Mouse (Mus musculus) lung, embryonic 14.5 days (tissue): ENCODE data around the gene Gm20388. TPM values are rescaled to one million over a fixed set of nuclear protein-coding genes. Genes with fewer than 3 reads are reported as not detected.

Experiments used
- ATAC-seq: fragments of 200-750 bp; cut with Nextera tagmentation; 2 replicates; pipeline ENCODE4 v1.8.0; 2017; ENCODE audit warnings: mild to moderate bottlenecking, moderate TSS enrichment, moderate library complexity; ENCODE audit not compliant: insufficient read depth
- DNase-seq: peaks from one replicate; pipeline ENCODE4 v3.0.0-alpha.2; 2015
- H3K27ac ChIP-seq: fragments of 300-500 bp; sonication (generic); 2 replicates; pipeline ENCODE4 v1.5.1; 2014; ENCODE audit warnings: low read depth, mild to moderate bottlenecking, moderate library complexity
- H3K27me3 ChIP-seq: fragments of 300-500 bp; sonication (generic); 2 replicates; pipeline ENCODE4 v1.6.1; 2014; ENCODE audit warnings: low read length, control low read depth; ENCODE audit not compliant: insufficient read depth
- H3K36me3 ChIP-seq: fragments of 300-500 bp; sonication (generic); 2 replicates; pipeline ENCODE4 v1.6.1; 2014; ENCODE audit warnings: control low read depth; ENCODE audit not compliant: insufficient read depth
- H3K4me1 ChIP-seq: fragments of 300-500 bp; sonication (generic); 2 replicates; pipeline ENCODE4 v1.6.1; 2014; ENCODE audit warnings: antibody characterized with exemption, control low read depth; ENCODE audit not compliant: insufficient read depth
- H3K4me2 ChIP-seq: fragments of 300-500 bp; sonication (generic); 2 replicates; pipeline ENCODE4 v1.6.1; 2014; ENCODE audit warnings: mild to moderate bottlenecking
- H3K4me3 ChIP-seq: fragments of 300-500 bp; sonication (generic); 2 replicates; pipeline ENCODE4 v1.5.1; 2014; ENCODE audit warnings: low read depth, low read length
- H3K9ac ChIP-seq: fragments of 300-500 bp; sonication (generic); 2 replicates; pipeline ENCODE4 v1.6.1; 2014
- H3K9me3 ChIP-seq: fragments of 300-500 bp; sonication (generic); 2 replicates; pipeline ENCODE4 v1.6.1; 2016; ENCODE audit warnings: low read depth, low read length, control low read depth
- CTCF ChIP-seq: IDR thresholded peaks from 2 replicates; pipeline ENCODE4 v1.5.1; 2016; ENCODE audit warnings: antibody characterized with exemption, low read depth
- WGBS: fragments of 180-500 bp; shearing (Covaris S2); extraction: QIAGEN DNeasy Blood & Tissue Kit; methylation state at CpG from one replicate; pipeline ENCODE4 v1.1.7; 2014; 5-methylcytosine and 5-hydroxymethylcytosine counted together
- polyA plus RNA-seq: library from polyadenylated mRNA; unstranded; fragments of >200 nt; fragmentation: Nextera tagmentation; extraction: Ambion mirVana; gene quantifications from 2 replicates; pipeline ENCODE4 v1.2.1, GENCODE M21; 2014

The Gm20388 gene
- polyA plus RNA-seq, 1 experiment from 2014 or later, result not detected

DNA sequence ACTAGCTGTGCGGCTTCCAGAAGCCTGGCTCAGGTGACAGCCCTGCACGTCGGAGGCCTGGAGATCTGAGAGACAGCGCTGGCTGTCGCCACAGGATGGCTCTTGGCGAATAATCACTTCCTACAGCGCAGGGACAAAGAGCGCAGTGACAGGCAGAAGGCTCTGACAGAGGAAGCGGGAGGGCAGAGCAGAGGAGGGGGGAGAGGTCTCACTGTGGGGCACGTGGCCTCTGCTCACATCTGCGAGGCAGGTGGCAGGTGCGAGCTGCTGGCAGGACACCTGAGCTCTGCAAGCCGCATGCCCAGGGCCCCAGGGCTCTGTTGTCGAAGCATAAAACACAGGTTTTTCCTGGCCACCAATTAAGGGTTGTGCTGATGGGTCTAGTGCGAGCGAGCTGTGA lies 396.5 kb downstream of the Gm20388 start:
- DNase-seq (no peak), ATAC-seq (no peak)
- Histone ChIP-seq H3K9ac (no peak overlapping the region), H3K36me3 (no peaks in the 10 kb centered on the region), H3K27me3 (0 out of 2 replicates have a peak, but pooled peaks cover 3% of the 10 kb centered on the region), H3K4me1 (peaks cover 17% of the 10 kb centered on the region), H3K4me2 (no peak overlapping the region), H3K9me3 (no peaks in the 10 kb centered on the region), H3K27ac (no peak overlapping the region), H3K4me3 (no peak overlapping the region)
- WGBS, result 22% methylated on average over 16 of the region's 16 CpGs
- TF ChIP-seq CTCF, result no peak

DNA sequence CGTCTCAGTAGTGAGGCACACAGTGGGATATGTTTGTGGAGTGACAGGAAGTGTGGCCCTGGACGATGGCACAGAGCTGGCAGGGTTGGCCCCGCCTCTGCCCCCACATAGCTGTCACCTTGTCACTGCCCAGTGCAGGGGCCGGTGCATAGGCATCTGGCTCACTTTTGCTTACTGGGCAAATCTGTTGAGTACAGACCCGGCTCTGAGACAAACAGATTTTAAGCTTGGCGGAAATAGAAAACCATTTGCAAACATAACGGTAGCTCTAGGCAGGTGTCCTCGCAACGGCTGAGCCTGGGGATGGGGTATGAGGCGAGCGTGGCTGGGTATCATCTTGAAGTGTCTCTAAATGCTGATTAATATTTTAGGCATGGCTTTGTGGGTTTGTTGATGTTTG lies 396.9 kb downstream of the Gm20388 start:
- TF ChIP-seq CTCF, result no peak
- Histone ChIP-seq H3K4me2 (no peak overlapping the region), H3K4me3 (no peak overlapping the region), H3K9me3 (no peaks in the 10 kb centered on the region), H3K36me3 (no peaks in the 10 kb centered on the region), H3K27me3 (0 out of 2 replicates have a peak, but pooled peaks cover 3% of the 10 kb centered on the region), H3K27ac (no peak overlapping the region), H3K9ac (no peak overlapping the region), H3K4me1 (peaks cover 17% of the 10 kb centered on the region)
- 52% methylated on average over 11 of the region's 11 CpGs for WGBS
- DNase-seq (no peak), ATAC-seq (no peak)

DNA sequence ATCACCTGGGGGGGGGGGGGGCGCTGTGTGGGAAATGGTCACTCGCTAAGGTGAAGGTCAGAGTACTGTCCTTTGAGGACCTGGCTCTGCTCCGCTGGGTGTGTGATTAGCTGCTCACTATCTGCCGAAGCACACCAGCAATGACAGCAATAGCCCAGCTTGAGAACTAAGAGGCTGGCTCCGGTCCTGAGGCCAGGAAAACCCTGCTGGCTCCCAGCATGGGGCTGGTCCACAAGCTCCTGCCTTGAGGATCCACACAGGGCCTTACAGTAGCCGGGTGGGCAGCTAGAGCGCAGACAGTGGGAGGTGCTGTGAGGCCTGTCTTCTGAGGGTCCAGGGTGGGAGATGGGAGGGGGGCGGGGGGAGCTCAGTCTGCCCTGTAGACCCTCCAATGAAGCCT lies 397.5 kb downstream of the Gm20388 start:
- H3K4me2 ChIP-seq, result no peak overlapping the region
- no peak overlapping the region for H3K27ac ChIP-seq
- H3K4me1 ChIP-seq, result peaks cover 17% of the 10 kb centered on the region
- H3K9ac ChIP-seq, result no peak overlapping the region
- DNase-seq (no peak), ATAC-seq (no peak)
- H3K36me3 ChIP-seq, result no peaks in the 10 kb centered on the region
- 54% methylated on average over 8 of the region's 8 CpGs for WGBS
- TF ChIP-seq CTCF, result no peak
- no peaks in the 10 kb centered on the region for H3K9me3 ChIP-seq
- H3K27me3 ChIP-seq, result 0 out of 2 replicates have a peak, but pooled peaks cover 3% of the 10 kb centered on the region
- no peak overlapping the region for H3K4me3 ChIP-seq

GRCm38 (mm10) chr8:120308553-120308952 lies 397.9 kb downstream of the Gm20388 start:
- no peak for TF ChIP-seq CTCF
- DNase-seq (no peak), ATAC-seq (no peak)
- H3K27me3 ChIP-seq, result 0 out of 2 replicates have a peak, but pooled peaks cover 3% of the 10 kb centered on the region
- 53% methylated on average over 9 of the region's 9 CpGs for WGBS
- no peak overlapping the region for H3K4me3 ChIP-seq
- 0 out of 2 replicates have a peak overlapping the region, but pooled peaks have one; percentile 7 for H3K4me2 ChIP-seq
- no peaks in the 10 kb centered on the region for H3K9me3 ChIP-seq
- no peak overlapping the region for H3K9ac ChIP-seq
- H3K27ac ChIP-seq, result no peak overlapping the region
- H3K36me3 ChIP-seq, result no peaks in the 10 kb centered on the region
- H3K4me1 ChIP-seq, result peaks cover 17% of the 10 kb centered on the region

DNA sequence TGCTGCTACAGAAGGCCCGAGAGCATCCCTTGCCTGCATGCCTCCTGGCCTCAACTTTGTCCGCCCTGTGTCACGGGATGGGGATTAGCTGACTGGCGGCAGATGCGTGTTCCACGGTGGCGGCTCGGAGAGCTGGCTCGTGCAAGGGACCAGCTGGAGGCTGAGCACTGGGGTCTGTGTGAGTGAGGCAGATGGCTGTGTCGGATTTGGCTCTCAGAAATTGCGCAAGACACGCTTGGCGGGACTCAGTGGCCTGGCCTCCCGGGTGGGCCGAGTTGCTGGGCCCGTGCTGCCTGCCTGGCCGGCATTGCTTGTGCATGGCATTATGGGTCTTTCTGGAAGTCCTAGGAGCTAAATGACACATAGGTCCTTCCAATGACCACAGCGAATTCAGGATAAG lies 398.7 kb downstream of the Gm20388 start:
- Histone ChIP-seq H3K27ac (peak overlapping the region; percentile 65; the same call in 1 of the 2 replicates), H3K4me1 (peaks cover 17% of the 10 kb centered on the region), H3K4me3 (no peak overlapping the region), H3K4me2 (0 out of 2 replicates have a peak overlapping the region, but pooled peaks have one; percentile 7), H3K27me3 (0 out of 2 replicates have a peak, but pooled peaks cover 3% of the 10 kb centered on the region), H3K36me3 (no peaks in the 10 kb centered on the region), H3K9ac (no peak overlapping the region), H3K9me3 (no peaks in the 10 kb centered on the region)
- WGBS, result 39% methylated on average over 18 of the region's 18 CpGs
- DNase-seq, result peak; percentile 93
- TF ChIP-seq CTCF, result no peak
- peak; percentile 91 for ATAC-seq

- ATAC-seq (no peak), DNase-seq (no peak)
- H3K36me3 ChIP-seq, result no peaks in the 10 kb centered on the region
- no peaks in the 10 kb centered on the region for H3K9me3 ChIP-seq
- peaks cover 17% of the 10 kb centered on the region for H3K4me1 ChIP-seq
- H3K27ac ChIP-seq, result peak overlapping the region; percentile 65; the same call in 1 of the 2 replicates
- no peak overlapping the region for H3K4me3 ChIP-seq
- H3K4me2 ChIP-seq, result no peak overlapping the region
- H3K27me3 ChIP-seq, result 0 out of 2 replicates have a peak, but pooled peaks cover 3% of the 10 kb centered on the region
- no peak for TF ChIP-seq CTCF
- WGBS, result 49% methylated on average over 5 of the region's 5 CpGs
- H3K9ac ChIP-seq, result no peak overlapping the region
These were observed 399.4 kb downstream of the Gm20388 start for GRCm38 (mm10) chr8:120310063-120310462.

DNA sequence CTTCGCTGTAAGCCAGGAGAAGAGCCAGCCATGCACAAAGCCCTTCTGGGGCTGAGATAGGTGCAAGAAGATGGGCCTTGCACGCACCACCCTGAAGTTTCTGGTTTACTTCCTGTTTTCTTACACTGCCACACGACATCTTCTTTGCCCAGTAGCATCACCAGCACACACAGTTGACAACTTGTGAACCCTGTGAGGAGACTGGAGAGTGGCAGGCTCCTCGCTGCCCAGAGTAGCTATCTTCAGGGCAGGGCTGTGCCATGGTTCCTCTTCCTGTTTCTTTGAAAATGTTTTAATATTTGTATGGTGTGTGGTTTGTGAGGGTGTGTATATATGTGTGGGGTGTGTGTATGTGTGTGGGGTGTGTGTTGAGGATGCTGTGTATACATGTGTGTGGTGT lies 401.8 kb downstream of the Gm20388 start:
- Histone ChIP-seq H3K9me3 (no peaks in the 10 kb centered on the region), H3K4me3 (no peak overlapping the region), H3K36me3 (no peaks in the 10 kb centered on the region), H3K4me2 (no peak overlapping the region), H3K9ac (no peak overlapping the region), H3K27me3 (no peaks in the 10 kb centered on the region), H3K27ac (no peak overlapping the region), H3K4me1 (peaks cover 11% of the 10 kb centered on the region)
- DNase-seq, result no peak
- 82% methylated on average over 4 of the region's 4 CpGs for WGBS
- no peak for ATAC-seq
- TF ChIP-seq CTCF, result no peak
